Mouse (Mus musculus): ENCODE data around the gene Ifitm7.
"Not testable (repeated sequence)": the region's sequence is repeated elsewhere in the genome, so short reads cannot be mapped to it uniquely, and the experiment has no call there.

- not testable (repeated sequence) for TF ChIP-seq POLR2A (IDR thresholded peaks at IDR 0.05; ENCODE audit: insufficient read depth, low read length); CTCF (IDR thresholded peaks at IDR 0.05; ENCODE audit: low read depth, low read length)
- TF ChIP-seq EP300 (IDR thresholded peaks at IDR 0.05; ENCODE audit: insufficient read depth, low read depth, low read length): peak; percentile 49; the same call in 1 of the 2 replicates
Measured at GRCm38 (mm10) chr16:13981726-13982125, 5.0 kb downstream of the Ifitm7 start.
